Mouse (Mus musculus): ENCODE measurements around the gene Spns3. TPM values are rescaled to one million over a fixed set of nuclear protein-coding genes. Genes with fewer than 3 reads are reported as not detected.

Gene Spns3
- polyA plus RNA-seq, 1 experiment from 2014 or later, result not detected

- no peaks in the 10 kb centered on the region for H3K9me3 ChIP-seq
- H3K4me2 ChIP-seq (replicated peaks), result peak within 1 kb of the TSS; percentile 98
- H3K4me1 ChIP-seq, result peaks cover 16% of the 10 kb centered on the region
- H3K9ac ChIP-seq, result peak within 1 kb of the TSS; percentile 59
- no peak within 1 kb of the TSS for H3K27ac ChIP-seq
- H3K27me3 ChIP-seq, result peaks cover 49% of the 10 kb centered on the region
- H3K4me3 ChIP-seq, result peak within 1 kb of the TSS; percentile 57
- peak; percentile 88 for ATAC-seq (ENCODE audit: insufficient number of reproducible peaks, insufficient read depth, low FRiP score, low TSS enrichment)
- no peaks in the 10 kb centered on the region for H3K36me3 ChIP-seq
- under 1% methylated on average over 41 of the region's 42 CpGs for WGBS
These were observed 60.4 kb downstream of the Spns3 start, which contains the start of gene Spns2 for GRCm38 (mm10) chr11:72489881-72490301. Spns2 (minus strand) TSS chr11:72489904.

- Histone ChIP-seq H3K4me2 (replicated peaks) (peak overlapping the region; percentile 98), H3K9me3 (no peaks in the 10 kb centered on the region), H3K4me1 (peaks cover 16% of the 10 kb centered on the region), H3K27ac (no peak overlapping the region), H3K27me3 (peaks cover 49% of the 10 kb centered on the region), H3K4me3 (peak overlapping the region; percentile 57), H3K36me3 (no peaks in the 10 kb centered on the region), H3K9ac (peak overlapping the region; percentile 59)
- under 1% methylated on average over 32 of the region's 42 CpGs for WGBS
- no peak; the same call in 1 of the 2 replicates for ATAC-seq (ENCODE audit: insufficient number of reproducible peaks, insufficient read depth, low FRiP score, low TSS enrichment)
These were observed 60.9 kb downstream of the Spns3 start for GRCm38 (mm10) chr11:72489397-72489796.

GRCm38 (mm10) chr11:72488753-72489271 lies 61.5 kb downstream of the Spns3 start:
- Histone ChIP-seq H3K27ac (no peak overlapping the region), H3K4me2 (replicated peaks) (peak overlapping the region; percentile 98), H3K9me3 (no peaks in the 10 kb centered on the region), H3K4me1 (peaks cover 16% of the 10 kb centered on the region), H3K9ac (peak overlapping the region; percentile 59; the same call in 1 of the 2 replicates), H3K27me3 (peaks cover 49% of the 10 kb centered on the region), H3K36me3 (no peaks in the 10 kb centered on the region), H3K4me3 (peak overlapping the region; percentile 57)
- WGBS, result 2% methylated on average over 38 of the region's 38 CpGs
- ATAC-seq (ENCODE audit: insufficient number of reproducible peaks, insufficient read depth, low FRiP score, low TSS enrichment), result no peak

GRCm38 (mm10) chr11:72487739-72488138 lies 62.6 kb downstream of the Spns3 start:
- H3K4me2 ChIP-seq (replicated peaks), result peak overlapping the region; percentile 98; the same call in 1 of the 2 replicates
- no peak overlapping the region for H3K27ac ChIP-seq
- no peak overlapping the region for H3K9ac ChIP-seq
- H3K4me1 ChIP-seq, result peaks cover 16% of the 10 kb centered on the region
- H3K27me3 ChIP-seq, result peaks cover 49% of the 10 kb centered on the region
- H3K4me3 ChIP-seq, result peak overlapping the region; percentile 57; the same call in 1 of the 2 replicates
- no peaks in the 10 kb centered on the region for H3K9me3 ChIP-seq
- ATAC-seq (ENCODE audit: insufficient number of reproducible peaks, insufficient read depth, low FRiP score, low TSS enrichment), result no peak
- no peaks in the 10 kb centered on the region for H3K36me3 ChIP-seq
- WGBS, result 84% methylated on average over 2 of the region's 2 CpGs

GRCm38 (mm10) chr11:72487171-72487570 lies 63.1 kb downstream of the Spns3 start:
- WGBS, result 65% methylated on average over 5 of the region's 5 CpGs
- no peak for ATAC-seq (ENCODE audit: insufficient number of reproducible peaks, insufficient read depth, low FRiP score, low TSS enrichment)
- no peak overlapping the region for H3K4me3 ChIP-seq
- H3K9ac ChIP-seq, result no peak overlapping the region
- H3K27ac ChIP-seq, result no peak overlapping the region
- H3K27me3 ChIP-seq, result peaks cover 49% of the 10 kb centered on the region
- H3K4me2 ChIP-seq (replicated peaks), result peak overlapping the region; percentile 98; the same call in 1 of the 2 replicates
- H3K9me3 ChIP-seq, result no peaks in the 10 kb centered on the region
- no peaks in the 10 kb centered on the region for H3K36me3 ChIP-seq
- H3K4me1 ChIP-seq, result peaks cover 16% of the 10 kb centered on the region

- no peak overlapping the region for H3K27ac ChIP-seq
- peaks cover 16% of the 10 kb centered on the region for H3K4me1 ChIP-seq
- no peaks in the 10 kb centered on the region for H3K9me3 ChIP-seq
- WGBS, result 58% methylated on average over 11 of the region's 11 CpGs
- peaks cover 47% of the 10 kb centered on the region for H3K27me3 ChIP-seq
- H3K9ac ChIP-seq, result no peak overlapping the region
- ATAC-seq (ENCODE audit: insufficient number of reproducible peaks, insufficient read depth, low FRiP score, low TSS enrichment), result no peak
- no peak overlapping the region for H3K4me3 ChIP-seq
- H3K4me2 ChIP-seq (replicated peaks), result no peak overlapping the region
- no peaks in the 10 kb centered on the region for H3K36me3 ChIP-seq
These were observed 64.3 kb downstream of the Spns3 start for GRCm38 (mm10) chr11:72485960-72486359.

- Histone ChIP-seq H3K4me1 (peaks cover 16% of the 10 kb centered on the region), H3K36me3 (no peaks in the 10 kb centered on the region), H3K9me3 (no peaks in the 10 kb centered on the region), H3K4me2 (replicated peaks) (no peak overlapping the region), H3K27ac (no peak overlapping the region), H3K9ac (no peak overlapping the region), H3K4me3 (no peak overlapping the region), H3K27me3 (peaks cover 40% of the 10 kb centered on the region)
- ATAC-seq (ENCODE audit: insufficient number of reproducible peaks, insufficient read depth, low FRiP score, low TSS enrichment), result no peak
- WGBS, result 57% methylated on average over 5 of the region's 5 CpGs
These were observed 65.1 kb downstream of the Spns3 start for GRCm38 (mm10) chr11:72485157-72485556.

GRCm38 (mm10) chr11:72484549-72484948 lies 65.8 kb downstream of the Spns3 start:
- 37% methylated on average over 6 of the region's 6 CpGs for WGBS

GRCm38 (mm10) chr11:72481952-72482351 lies 68.4 kb downstream of the Spns3 start:
- Histone ChIP-seq H3K4me3 (no peak overlapping the region), H3K27me3 (peaks cover 8% of the 10 kb centered on the region; the same call in 1 of the 2 replicates), H3K9ac (no peak overlapping the region), H3K9me3 (no peaks in the 10 kb centered on the region), H3K27ac (no peak overlapping the region), H3K4me1 (peaks cover 10% of the 10 kb centered on the region), H3K36me3 (no peaks in the 10 kb centered on the region), H3K4me2 (replicated peaks) (no peak overlapping the region)
- WGBS, result 88% methylated on average over 4 of the region's 4 CpGs
- no peak for ATAC-seq (ENCODE audit: insufficient number of reproducible peaks, insufficient read depth, low FRiP score, low TSS enrichment)

More at GRCm38 (mm10) chr11:72484549-72484948, 65.8 kb downstream of the Spns3 start:
- no peak for ATAC-seq (ENCODE audit: insufficient number of reproducible peaks, insufficient read depth, low FRiP score, low TSS enrichment)
- Histone ChIP-seq H3K36me3 (no peaks in the 10 kb centered on the region), H3K4me2 (replicated peaks) (no peak overlapping the region), H3K9ac (no peak overlapping the region), H3K27me3 (peaks cover 34% of the 10 kb centered on the region), H3K9me3 (no peaks in the 10 kb centered on the region), H3K4me1 (peaks cover 14% of the 10 kb centered on the region), H3K27ac (no peak overlapping the region), H3K4me3 (no peak overlapping the region)

GRCm38 (mm10) chr11:72481313-72481712 lies 69.0 kb downstream of the Spns3 start:
- H3K27me3 ChIP-seq, result 0 out of 2 replicates have a peak, but pooled peaks cover 3% of the 10 kb centered on the region
- peaks cover 10% of the 10 kb centered on the region for H3K4me1 ChIP-seq
- no peak overlapping the region for H3K27ac ChIP-seq
- H3K9ac ChIP-seq, result no peak overlapping the region
- H3K4me2 ChIP-seq (replicated peaks), result no peak overlapping the region
- no peaks in the 10 kb centered on the region for H3K36me3 ChIP-seq
- no peak overlapping the region for H3K4me3 ChIP-seq
- no peak for ATAC-seq (ENCODE audit: insufficient number of reproducible peaks, insufficient read depth, low FRiP score, low TSS enrichment)
- WGBS, result 67% methylated on average over 5 of the region's 5 CpGs
- H3K9me3 ChIP-seq, result no peaks in the 10 kb centered on the region

- no peaks in the 10 kb centered on the region for H3K9me3 ChIP-seq
- H3K9ac ChIP-seq, result no peak overlapping the region
- 76% methylated on average over 2 of the region's 2 CpGs for WGBS
- no peak overlapping the region for H3K4me3 ChIP-seq
- no peak overlapping the region for H3K4me2 ChIP-seq (replicated peaks)
- peaks cover 10% of the 10 kb centered on the region for H3K4me1 ChIP-seq
- ATAC-seq (ENCODE audit: insufficient number of reproducible peaks, insufficient read depth, low FRiP score, low TSS enrichment), result no peak
- H3K27me3 ChIP-seq, result no peaks in the 10 kb centered on the region
- H3K36me3 ChIP-seq, result no peaks in the 10 kb centered on the region
- H3K27ac ChIP-seq, result no peak overlapping the region
These were observed 70.8 kb downstream of the Spns3 start for GRCm38 (mm10) chr11:72479499-72479898.

- Histone ChIP-seq H3K4me1 (peaks cover 10% of the 10 kb centered on the region), H3K4me2 (replicated peaks) (no peak overlapping the region), H3K27ac (no peak overlapping the region), H3K27me3 (no peaks in the 10 kb centered on the region), H3K4me3 (no peak overlapping the region), H3K9me3 (no peaks in the 10 kb centered on the region), H3K9ac (no peak overlapping the region), H3K36me3 (no peaks in the 10 kb centered on the region)
- WGBS, result 48% methylated on average over 6 of the region's 6 CpGs
- no peak for ATAC-seq (ENCODE audit: insufficient number of reproducible peaks, insufficient read depth, low FRiP score, low TSS enrichment)
These were observed 72.1 kb downstream of the Spns3 start for GRCm38 (mm10) chr11:72478228-72478627.

All from embryonic facial prominence, embryonic 12.5 days (tissue).